Mouse (Mus musculus) splenic B cell, adult 2 months (primary cell): ENCODE measurements around the gene Olfr485.
"Not testable (repeated sequence)": the region's sequence is repeated elsewhere in the genome, so short reads cannot be mapped to it uniquely, and the experiment has no call there.

Experiments used
- DNase-seq: peaks from one replicate; pipeline ENCODE4 v3.0.0-alpha.2; 2011; ENCODE audit warnings: low read depth, low spot score
- H3K27me3 ChIP-seq: 2 replicates; pipeline ENCODE4 v1.6.1; 2012; ENCODE audit warnings: mild to moderate bottlenecking, low read length, moderate library complexity, mixed read lengths; ENCODE audit not compliant: control insufficient read depth, poor library complexity, insufficient read depth, severe bottlenecking
- H3K36me3 ChIP-seq: 2 replicates; pipeline ENCODE4 v1.6.1; 2012; ENCODE audit warnings: mild to moderate bottlenecking, low read length, moderate library complexity, mixed read lengths; ENCODE audit not compliant: control insufficient read depth, poor library complexity, insufficient read depth, severe bottlenecking

Gene Olfr485

GRCm38 (mm10) chr7:108159771-108160170 lies at the start of gene Olfr485:
Gene Olfr485, minus strand, starts transcription at chr7:108159871.
- DNase-seq = no peak
- H3K36me3 ChIP-seq = no peaks in the 10 kb centered on the region
- no peaks in the 10 kb centered on the region for H3K27me3 ChIP-seq

- no peak for DNase-seq
- Histone ChIP-seq H3K27me3 (no peaks in the 10 kb centered on the region), H3K36me3 (no peaks in the 10 kb centered on the region)
Measured at GRCm38 (mm10) chr7:108196938-108197337, 37.3 kb upstream of the Olfr485 start.

GRCm38 (mm10) chr7:108196337-108196736 lies 36.7 kb upstream of the Olfr485 start:
- DNase-seq, H3K27me3 ChIP-seq, H3K36me3 ChIP-seq: not testable (repeated sequence)

- not testable (repeated sequence) for H3K36me3 ChIP-seq, H3K27me3 ChIP-seq, DNase-seq
Measured at GRCm38 (mm10) chr7:108192714-108193113, 33.0 kb upstream of the Olfr485 start.

- H3K27me3 ChIP-seq, H3K36me3 ChIP-seq, DNase-seq: not testable (repeated sequence)
Measured at GRCm38 (mm10) chr7:108191196-108191595, 31.5 kb upstream of the Olfr485 start.

GRCm38 (mm10) chr7:108185237-108185636 lies 25.6 kb upstream of the Olfr485 start:
- not testable (repeated sequence) for H3K36me3 ChIP-seq, DNase-seq, H3K27me3 ChIP-seq

- not testable (repeated sequence) for H3K36me3 ChIP-seq, DNase-seq, H3K27me3 ChIP-seq
Measured at GRCm38 (mm10) chr7:108184401-108184800, 24.7 kb upstream of the Olfr485 start.

- DNase-seq, H3K27me3 ChIP-seq, H3K36me3 ChIP-seq: not testable (repeated sequence)
Measured at GRCm38 (mm10) chr7:108172642-108173041, 13.0 kb upstream of the Olfr485 start, which contains the start of gene Olfr486. Gene Olfr486, minus strand, starts transcription at chr7:108172742.

- H3K36me3 ChIP-seq = no peaks in the 10 kb centered on the region
- H3K27me3 ChIP-seq = no peaks in the 10 kb centered on the region
- no peak for DNase-seq
Measured at GRCm38 (mm10) chr7:108127349-108127748, 32.3 kb downstream of the Olfr485 start, which contains the start of gene Olfr484. Gene Olfr484, minus strand, starts transcription at chr7:108127449.

- Histone ChIP-seq H3K27me3 (no peaks in the 10 kb centered on the region), H3K36me3 (no peaks in the 10 kb centered on the region)
- no peak for DNase-seq
Measured at GRCm38 (mm10) chr7:108121416-108121815, 38.3 kb downstream of the Olfr485 start.

- no peak for DNase-seq
- H3K36me3 ChIP-seq = no peaks in the 10 kb centered on the region
- no peaks in the 10 kb centered on the region for H3K27me3 ChIP-seq
Measured at GRCm38 (mm10) chr7:108120681-108121080, 39.0 kb downstream of the Olfr485 start.
